Mouse (Mus musculus): ENCODE results near the gene Ddo. TPM values are rescaled to one million over a fixed set of nuclear protein-coding genes. Genes with fewer than 3 reads are reported as not detected.

Gene Ddo
- polyA plus RNA-seq, 1 experiment from 2014 or later: 3.2 TPM

- no peak for ATAC-seq (ENCODE audit: low read depth)
- 83% methylated on average over 7 of the region's 7 CpGs for WGBS
- Histone ChIP-seq H3K27ac (ENCODE audit: low read length) (no peak overlapping the region), H3K9ac (ENCODE audit: low read length) (no peak overlapping the region), H3K27me3 (ENCODE audit: control insufficient read depth, insufficient read depth, low read depth, low read length) (no peaks in the 10 kb centered on the region), H3K36me3 (ENCODE audit: control insufficient read depth, insufficient read depth, low read length) (no peaks in the 10 kb centered on the region), H3K4me3 (ENCODE audit: low read length) (no peak overlapping the region), H3K4me1 (replicated peaks; ENCODE audit: control insufficient read depth, insufficient read depth, low read length) (no peaks in the 10 kb centered on the region; the same call in 1 of the 2 replicates), H3K9me3 (ENCODE audit: control insufficient read depth, low read length) (no peaks in the 10 kb centered on the region), H3K4me2 (ENCODE audit: low read depth, low read length) (no peak overlapping the region)
Observed at GRCm38 (mm10) chr10:40675921-40676320, 46.1 kb downstream of the Ddo start.

GRCm38 (mm10) chr10:40678477-40678876 lies 48.7 kb downstream of the Ddo start:
- no peak overlapping the region for H3K4me3 ChIP-seq (ENCODE audit: low read length)
- H3K4me2 ChIP-seq (ENCODE audit: low read depth, low read length): no peak overlapping the region
- H3K27me3 ChIP-seq (ENCODE audit: control insufficient read depth, insufficient read depth, low read depth, low read length): no peaks in the 10 kb centered on the region
- no peak overlapping the region for H3K27ac ChIP-seq (ENCODE audit: low read length)
- no peak for ATAC-seq (ENCODE audit: low read depth)
- no peaks in the 10 kb centered on the region for H3K9me3 ChIP-seq (ENCODE audit: control insufficient read depth, low read length)
- no peak overlapping the region for H3K9ac ChIP-seq (ENCODE audit: low read length)
- H3K4me1 ChIP-seq (replicated peaks; ENCODE audit: control insufficient read depth, insufficient read depth, low read length): no peaks in the 10 kb centered on the region; the same call in 1 of the 2 replicates
- 64% methylated on average over 3 of the region's 3 CpGs for WGBS
- no peaks in the 10 kb centered on the region for H3K36me3 ChIP-seq (ENCODE audit: control insufficient read depth, insufficient read depth, low read length)

- ATAC-seq (ENCODE audit: low read depth): no peak
- Histone ChIP-seq H3K9me3 (ENCODE audit: control insufficient read depth, low read length) (no peaks in the 10 kb centered on the region), H3K4me3 (ENCODE audit: low read length) (peak overlapping the region; percentile 72), H3K4me1 (replicated peaks; ENCODE audit: control insufficient read depth, insufficient read depth, low read length) (peaks cover 3% of the 10 kb centered on the region; the same call in 1 of the 2 replicates), H3K27me3 (ENCODE audit: control insufficient read depth, insufficient read depth, low read depth, low read length) (no peaks in the 10 kb centered on the region), H3K27ac (ENCODE audit: low read length) (no peak overlapping the region), H3K36me3 (ENCODE audit: control insufficient read depth, insufficient read depth, low read length) (no peaks in the 10 kb centered on the region), H3K9ac (ENCODE audit: low read length) (no peak overlapping the region), H3K4me2 (ENCODE audit: low read depth, low read length) (peak overlapping the region; percentile 97)
- 27% methylated on average over 8 of the region's 8 CpGs for WGBS
Observed at GRCm38 (mm10) chr10:40682470-40682869, 52.7 kb downstream of the Ddo start.

GRCm38 (mm10) chr10:40683092-40683867 lies 53.5 kb downstream of the Ddo start, which contains the start of gene Mettl24:
Gene Mettl24, plus strand, starts transcription at chr10:40683282.
- under 1% methylated on average over 50 of the region's 50 CpGs for WGBS
- Histone ChIP-seq H3K4me2 (ENCODE audit: low read depth, low read length) (peak within 1 kb of the TSS; percentile 97), H3K4me3 (ENCODE audit: low read length) (peak within 1 kb of the TSS; percentile 72), H3K27me3 (ENCODE audit: control insufficient read depth, insufficient read depth, low read depth, low read length) (no peaks in the 10 kb centered on the region), H3K9me3 (ENCODE audit: control insufficient read depth, low read length) (no peaks in the 10 kb centered on the region), H3K27ac (ENCODE audit: low read length) (peak within 1 kb of the TSS; percentile 76), H3K4me1 (replicated peaks; ENCODE audit: control insufficient read depth, insufficient read depth, low read length) (peaks cover 3% of the 10 kb centered on the region; the same call in 1 of the 2 replicates), H3K36me3 (ENCODE audit: control insufficient read depth, insufficient read depth, low read length) (no peaks in the 10 kb centered on the region), H3K9ac (ENCODE audit: low read length) (peak within 1 kb of the TSS; percentile 90)
- ATAC-seq (ENCODE audit: low read depth): peak; percentile 96

GRCm38 (mm10) chr10:40683868-40684253 lies 54.0 kb downstream of the Ddo start:
- Histone ChIP-seq H3K27ac (ENCODE audit: low read length) (no peak overlapping the region), H3K9ac (ENCODE audit: low read length) (peak overlapping the region; percentile 90), H3K4me1 (replicated peaks; ENCODE audit: control insufficient read depth, insufficient read depth, low read length) (peaks cover 3% of the 10 kb centered on the region; the same call in 1 of the 2 replicates), H3K4me2 (ENCODE audit: low read depth, low read length) (peak overlapping the region; percentile 97), H3K4me3 (ENCODE audit: low read length) (peak overlapping the region; percentile 72; the same call in 1 of the 2 replicates), H3K9me3 (ENCODE audit: control insufficient read depth, low read length) (no peaks in the 10 kb centered on the region), H3K27me3 (ENCODE audit: control insufficient read depth, insufficient read depth, low read depth, low read length) (no peaks in the 10 kb centered on the region), H3K36me3 (ENCODE audit: control insufficient read depth, insufficient read depth, low read length) (no peaks in the 10 kb centered on the region)
- ATAC-seq (ENCODE audit: low read depth): no peak; the same call in 1 of the 2 replicates
- 58% methylated on average over 9 of the region's 9 CpGs for WGBS

GRCm38 (mm10) chr10:40684326-40684725 lies 54.5 kb downstream of the Ddo start:
- Histone ChIP-seq H3K36me3 (ENCODE audit: control insufficient read depth, insufficient read depth, low read length) (no peaks in the 10 kb centered on the region), H3K27ac (ENCODE audit: low read length) (no peak overlapping the region), H3K9me3 (ENCODE audit: control insufficient read depth, low read length) (no peaks in the 10 kb centered on the region), H3K27me3 (ENCODE audit: control insufficient read depth, insufficient read depth, low read depth, low read length) (no peaks in the 10 kb centered on the region), H3K9ac (ENCODE audit: low read length) (no peak overlapping the region), H3K4me2 (ENCODE audit: low read depth, low read length) (no peak overlapping the region), H3K4me3 (ENCODE audit: low read length) (no peak overlapping the region), H3K4me1 (replicated peaks; ENCODE audit: control insufficient read depth, insufficient read depth, low read length) (peaks cover 3% of the 10 kb centered on the region; the same call in 1 of the 2 replicates)
- ATAC-seq (ENCODE audit: low read depth): no peak
- 95% methylated on average over 7 of the region's 7 CpGs for WGBS

GRCm38 (mm10) chr10:40685641-40686040 lies 55.8 kb downstream of the Ddo start:
- Histone ChIP-seq H3K4me3 (ENCODE audit: low read length) (no peak overlapping the region), H3K27me3 (ENCODE audit: control insufficient read depth, insufficient read depth, low read depth, low read length) (no peaks in the 10 kb centered on the region), H3K4me1 (replicated peaks; ENCODE audit: control insufficient read depth, insufficient read depth, low read length) (peaks cover 3% of the 10 kb centered on the region; the same call in 1 of the 2 replicates), H3K36me3 (ENCODE audit: control insufficient read depth, insufficient read depth, low read length) (no peaks in the 10 kb centered on the region), H3K27ac (ENCODE audit: low read length) (no peak overlapping the region), H3K9me3 (ENCODE audit: control insufficient read depth, low read length) (no peaks in the 10 kb centered on the region), H3K9ac (ENCODE audit: low read length) (no peak overlapping the region), H3K4me2 (ENCODE audit: low read depth, low read length) (no peak overlapping the region)
- 23% methylated on average over 8 of the region's 8 CpGs for WGBS
- no peak for ATAC-seq (ENCODE audit: low read depth)

GRCm38 (mm10) chr10:40686976-40687375 lies 57.2 kb downstream of the Ddo start:
- H3K4me1 ChIP-seq (replicated peaks; ENCODE audit: control insufficient read depth, insufficient read depth, low read length): peaks cover 3% of the 10 kb centered on the region; the same call in 1 of the 2 replicates
- no peak overlapping the region for H3K9ac ChIP-seq (ENCODE audit: low read length)
- no peak overlapping the region for H3K4me2 ChIP-seq (ENCODE audit: low read depth, low read length)
- no peak overlapping the region for H3K4me3 ChIP-seq (ENCODE audit: low read length)
- H3K9me3 ChIP-seq (ENCODE audit: control insufficient read depth, low read length): no peaks in the 10 kb centered on the region
- no peaks in the 10 kb centered on the region for H3K36me3 ChIP-seq (ENCODE audit: control insufficient read depth, insufficient read depth, low read length)
- no peaks in the 10 kb centered on the region for H3K27me3 ChIP-seq (ENCODE audit: control insufficient read depth, insufficient read depth, low read depth, low read length)
- H3K27ac ChIP-seq (ENCODE audit: low read length): no peak overlapping the region
- 88% methylated on average over 4 of the region's 4 CpGs for WGBS
- ATAC-seq (ENCODE audit: low read depth): no peak

- Histone ChIP-seq H3K4me3 (ENCODE audit: low read length) (no peak overlapping the region), H3K9me3 (ENCODE audit: control insufficient read depth, low read length) (no peaks in the 10 kb centered on the region), H3K4me2 (ENCODE audit: low read depth, low read length) (no peak overlapping the region), H3K27me3 (ENCODE audit: control insufficient read depth, insufficient read depth, low read depth, low read length) (no peaks in the 10 kb centered on the region), H3K4me1 (replicated peaks; ENCODE audit: control insufficient read depth, insufficient read depth, low read length) (peaks cover 3% of the 10 kb centered on the region; the same call in 1 of the 2 replicates), H3K27ac (ENCODE audit: low read length) (no peak overlapping the region), H3K9ac (ENCODE audit: low read length) (no peak overlapping the region), H3K36me3 (ENCODE audit: control insufficient read depth, insufficient read depth, low read length) (no peaks in the 10 kb centered on the region)
- WGBS: 65% methylated on average over 2 of the region's 2 CpGs
- no peak for ATAC-seq (ENCODE audit: low read depth)
Observed at GRCm38 (mm10) chr10:40687407-40687806, 57.6 kb downstream of the Ddo start.
